Mouse (Mus musculus): ENCODE measurements at regions not wholly inside any gene's neighbourhood (a gene's known extent, or its start where the extent isn't known, plus 50 kb on each side); places are given as distances from the start of the nearest gene placed in this dataset.

GRCm38 (mm10) chr9:47958861-47959260, 203.0 kb upstream of the Nxpe4 start:
- H3K9me3 ChIP-seq (ENCODE audit: control insufficient read depth, insufficient read depth, low read depth, low read length): no peaks in the 10 kb centered on the region
- H3K36me3 ChIP-seq (ENCODE audit: control insufficient read depth, insufficient read depth, low read length, poor library complexity, severe bottlenecking): no peaks in the 10 kb centered on the region
- in situ Hi-C loops (cut with MboI; ENCODE audit: low sequenced_read_pairs in 2 of 2, unreplicated experiment in 2 of 2): no loop called here
- no peak for DNase-seq (ENCODE audit: low read depth, low spot score)
- no peak overlapping the region for H3K4me3 ChIP-seq (ENCODE audit: insufficient read depth in 1 of 2, low read depth in 1 of 2, low read length in 2 of 2, poor library complexity in 1 of 2, severe bottlenecking in 1 of 2)
- no peaks in the 10 kb centered on the region for H3K4me1 ChIP-seq (ENCODE audit: control insufficient read depth in 2 of 2, insufficient read depth in 2 of 2, low read length in 2 of 2, poor library complexity in 1 of 2)
- no peak overlapping the region for H3K27ac ChIP-seq (ENCODE audit: insufficient read depth, low read depth, low read length, poor library complexity, severe bottlenecking)
- TF ChIP-seq HCFC1 (IDR thresholded peaks at IDR 0.05; ENCODE audit: borderline replicate concordance, insufficient read depth, low read length): no peak
- TF ChIP-seq CHD2 (IDR thresholded peaks at IDR 0.05; ENCODE audit: low read depth, low read length): no peak
- no peak for TF ChIP-seq ZC3H11A (IDR thresholded peaks at IDR 0.05; ENCODE audit: borderline replicate concordance, low read depth, low read length)
- TF ChIP-seq MAFK (IDR thresholded peaks at IDR 0.05; ENCODE audit: insufficient read depth, low read depth, low read length): no peak
- no peak for TF ChIP-seq ZNF384 (IDR thresholded peaks at IDR 0.05; ENCODE audit: low read depth, low read length)
- H3K9ac ChIP-seq (ENCODE audit: insufficient read depth, low read depth, low read length, poor library complexity, severe bottlenecking): no peak overlapping the region

GRCm38 (mm10) chr9:47961176-47961575, 200.6 kb upstream of the Nxpe4 start:
- Histone ChIP-seq H3K4me3 (ENCODE audit: insufficient read depth in 1 of 2, low read depth in 1 of 2, low read length in 2 of 2, poor library complexity in 1 of 2, severe bottlenecking in 1 of 2) (no peak overlapping the region), H3K9ac (ENCODE audit: insufficient read depth, low read depth, low read length, poor library complexity, severe bottlenecking) (no peak overlapping the region), H3K4me1 (ENCODE audit: control insufficient read depth in 2 of 2, insufficient read depth in 2 of 2, low read length in 2 of 2, poor library complexity in 1 of 2) (no peaks in the 10 kb centered on the region), H3K9me3 (ENCODE audit: control insufficient read depth, insufficient read depth, low read depth, low read length) (no peaks in the 10 kb centered on the region), H3K36me3 (ENCODE audit: control insufficient read depth, insufficient read depth, low read length, poor library complexity, severe bottlenecking) (no peaks in the 10 kb centered on the region), H3K27ac (ENCODE audit: insufficient read depth, low read depth, low read length, poor library complexity, severe bottlenecking) (no peak overlapping the region)
- DNase-seq (ENCODE audit: low read depth, low spot score): no peak
- no peak for TF ChIP-seq MAFK (IDR thresholded peaks at IDR 0.05; ENCODE audit: insufficient read depth, low read depth, low read length)
- no peak for TF ChIP-seq ZNF384 (IDR thresholded peaks at IDR 0.05; ENCODE audit: low read depth, low read length)
- no peak for TF ChIP-seq HCFC1 (IDR thresholded peaks at IDR 0.05; ENCODE audit: borderline replicate concordance, insufficient read depth, low read length)
- no peak for TF ChIP-seq CHD2 (IDR thresholded peaks at IDR 0.05; ENCODE audit: low read depth, low read length)
- no peak for TF ChIP-seq ZC3H11A (IDR thresholded peaks at IDR 0.05; ENCODE audit: borderline replicate concordance, low read depth, low read length)
- in situ Hi-C loops (cut with MboI; ENCODE audit: low sequenced_read_pairs in 2 of 2, unreplicated experiment in 2 of 2): no loop called here

- in situ Hi-C loops (cut with MboI; ENCODE audit: low sequenced_read_pairs in 2 of 2, unreplicated experiment in 2 of 2): no loop called here
- no peak overlapping the region for H3K4me3 ChIP-seq (ENCODE audit: insufficient read depth in 1 of 2, low read depth in 1 of 2, low read length in 2 of 2, poor library complexity in 1 of 2, severe bottlenecking in 1 of 2)
- H3K27ac ChIP-seq (ENCODE audit: insufficient read depth, low read depth, low read length, poor library complexity, severe bottlenecking): no peak overlapping the region
- H3K9me3 ChIP-seq (ENCODE audit: control insufficient read depth, insufficient read depth, low read depth, low read length): no peaks in the 10 kb centered on the region
- H3K9ac ChIP-seq (ENCODE audit: insufficient read depth, low read depth, low read length, poor library complexity, severe bottlenecking): no peak overlapping the region
- no peaks in the 10 kb centered on the region for H3K36me3 ChIP-seq (ENCODE audit: control insufficient read depth, insufficient read depth, low read length, poor library complexity, severe bottlenecking)
- no peaks in the 10 kb centered on the region for H3K4me1 ChIP-seq (ENCODE audit: control insufficient read depth in 2 of 2, insufficient read depth in 2 of 2, low read length in 2 of 2, poor library complexity in 1 of 2)
- no peak for TF ChIP-seq ZNF384 (IDR thresholded peaks at IDR 0.05; ENCODE audit: low read depth, low read length)
- TF ChIP-seq HCFC1 (IDR thresholded peaks at IDR 0.05; ENCODE audit: borderline replicate concordance, insufficient read depth, low read length): no peak
- TF ChIP-seq ZC3H11A (IDR thresholded peaks at IDR 0.05; ENCODE audit: borderline replicate concordance, low read depth, low read length): no peak
- no peak for TF ChIP-seq CHD2 (IDR thresholded peaks at IDR 0.05; ENCODE audit: low read depth, low read length)
- no peak for TF ChIP-seq MAFK (IDR thresholded peaks at IDR 0.05; ENCODE audit: insufficient read depth, low read depth, low read length)
- DNase-seq (ENCODE audit: low read depth, low spot score): no peak
These were observed 199.7 kb upstream of the Nxpe4 start for GRCm38 (mm10) chr9:47962161-47962560.

- Histone ChIP-seq H3K27ac (ENCODE audit: insufficient read depth, low read depth, low read length, poor library complexity, severe bottlenecking) (no peak overlapping the region), H3K36me3 (ENCODE audit: control insufficient read depth, insufficient read depth, low read length, poor library complexity, severe bottlenecking) (no peaks in the 10 kb centered on the region), H3K4me1 (ENCODE audit: control insufficient read depth in 2 of 2, insufficient read depth in 2 of 2, low read length in 2 of 2, poor library complexity in 1 of 2) (no peaks in the 10 kb centered on the region), H3K9ac (ENCODE audit: insufficient read depth, low read depth, low read length, poor library complexity, severe bottlenecking) (no peak overlapping the region), H3K4me3 (ENCODE audit: insufficient read depth in 1 of 2, low read depth in 1 of 2, low read length in 2 of 2, poor library complexity in 1 of 2, severe bottlenecking in 1 of 2) (no peak overlapping the region), H3K9me3 (ENCODE audit: control insufficient read depth, insufficient read depth, low read depth, low read length) (no peaks in the 10 kb centered on the region)
- in situ Hi-C loops (cut with MboI; ENCODE audit: low sequenced_read_pairs in 2 of 2, unreplicated experiment in 2 of 2): no loop called here
- TF ChIP-seq HCFC1 (IDR thresholded peaks at IDR 0.05; ENCODE audit: borderline replicate concordance, insufficient read depth, low read length): no peak
- no peak for TF ChIP-seq ZNF384 (IDR thresholded peaks at IDR 0.05; ENCODE audit: low read depth, low read length)
- TF ChIP-seq MAFK (IDR thresholded peaks at IDR 0.05; ENCODE audit: insufficient read depth, low read depth, low read length): no peak
- TF ChIP-seq CHD2 (IDR thresholded peaks at IDR 0.05; ENCODE audit: low read depth, low read length): no peak
- TF ChIP-seq ZC3H11A (IDR thresholded peaks at IDR 0.05; ENCODE audit: borderline replicate concordance, low read depth, low read length): no peak
- no peak for DNase-seq (ENCODE audit: low read depth, low spot score)
These were observed 199.2 kb upstream of the Nxpe4 start for GRCm38 (mm10) chr9:47962589-47962988.

GRCm38 (mm10) chr9:47973130-47973529, 188.7 kb upstream of the Nxpe4 start:
- H3K9ac ChIP-seq (ENCODE audit: insufficient read depth, low read depth, low read length, poor library complexity, severe bottlenecking): no peak overlapping the region
- TF ChIP-seq ZNF384 (IDR thresholded peaks at IDR 0.05; ENCODE audit: low read depth, low read length): no peak
- TF ChIP-seq CHD2 (IDR thresholded peaks at IDR 0.05; ENCODE audit: low read depth, low read length): no peak
- no peak overlapping the region for H3K27ac ChIP-seq (ENCODE audit: insufficient read depth, low read depth, low read length, poor library complexity, severe bottlenecking)
- no peaks in the 10 kb centered on the region for H3K4me1 ChIP-seq (ENCODE audit: control insufficient read depth in 2 of 2, insufficient read depth in 2 of 2, low read length in 2 of 2, poor library complexity in 1 of 2)
- in situ Hi-C loops (cut with MboI; ENCODE audit: low sequenced_read_pairs in 2 of 2, unreplicated experiment in 2 of 2): no loop called here
- no peak overlapping the region for H3K4me3 ChIP-seq (ENCODE audit: insufficient read depth in 1 of 2, low read depth in 1 of 2, low read length in 2 of 2, poor library complexity in 1 of 2, severe bottlenecking in 1 of 2)
- H3K36me3 ChIP-seq (ENCODE audit: control insufficient read depth, insufficient read depth, low read length, poor library complexity, severe bottlenecking): no peaks in the 10 kb centered on the region
- H3K9me3 ChIP-seq (ENCODE audit: control insufficient read depth, insufficient read depth, low read depth, low read length): no peaks in the 10 kb centered on the region
- DNase-seq (ENCODE audit: low read depth, low spot score): no peak
